ENCODE assay signal across 19 mouse cellular contexts in genomic region chr9:70790621-70791020, GRCm38 (mm10).
DNase-seq lines count a peak whose midpoint lies in the region; ATAC-seq and TF ChIP-seq lines count a peak whose summit lies in the region.
"Had no signal": no experiment of that assay in that cellular context is flagged by ENCODE, and none has a peak within 500 bp of the region (broad histone marks: within the 10 kb centered on the region; RNA-seq: fewer than 3 reads in every experiment).

No protein-coding gene starts in this region.

- TF ChIP-seq CTCF in brain, embryonic 14.5 days (IDR thresholded peaks at IDR 0.05; ENCODE audit: borderline replicate concordance, extremely low read depth, insufficient read depth, insufficient read length): no peak

- H3K27me3 ChIP-seq in kidney, embryonic 14.5 days (ENCODE audit: control insufficient read depth, insufficient read depth, low read length): no peaks in the 10 kb centered on the region
- no peaks in the 10 kb centered on the region for H3K27me3 ChIP-seq in intestine, embryonic 16.5 days (replicated peaks; ENCODE audit: control insufficient read depth, insufficient read depth, low read length)
- H3K27me3 ChIP-seq: CH12.LX; embryonic facial prominence, embryonic 12.5 days; heart, embryonic 13.5 days; hindbrain, embryonic 15.5 days; Patski had no signal

- no peak overlapping the region for H3K4me2 ChIP-seq in kidney, embryonic 14.5 days (replicated peaks; ENCODE audit: low read depth, low read length)
- H3K4me2 ChIP-seq in intestine, embryonic 16.5 days (ENCODE audit: low read depth, low read length): no peak overlapping the region
- H3K4me2 ChIP-seq: embryonic facial prominence, embryonic 12.5 days; heart, embryonic 13.5 days; hindbrain, embryonic 15.5 days had no signal

- 79% methylated on average over 4 of the region's 4 CpGs for WGBS in kidney, embryonic 14.5 days
- 88% methylated on average over 4 of the region's 4 CpGs for WGBS in intestine, embryonic 16.5 days

- no peak for TF ChIP-seq POLR2A in brain, embryonic 14.5 days (IDR thresholded peaks at IDR 0.05; ENCODE audit: borderline replicate concordance, extremely low read depth, insufficient read depth, insufficient read length, poor library complexity, severe bottlenecking)

- 0 out of 2 replicates have a peak, but pooled peaks cover 2% of the 10 kb centered on the region for H3K9me3 ChIP-seq in kidney, embryonic 14.5 days (ENCODE audit: control insufficient read depth, low read length)
- no peaks in the 10 kb centered on the region for H3K9me3 ChIP-seq in intestine, embryonic 16.5 days (ENCODE audit: control insufficient read depth, low read length)
- H3K9me3 ChIP-seq: embryonic facial prominence, embryonic 12.5 days; heart, embryonic 13.5 days; hindbrain, embryonic 15.5 days had no signal

- ATAC-seq in kidney, embryonic 14.5 days (ENCODE audit: low FRiP score, low TSS enrichment): no peak
- no peak for ATAC-seq in intestine, embryonic 16.5 days
- no peak for ATAC-seq in inflammation-experienced regulatory T-cells, adult 6 months
- ATAC-seq: activated CD4-positive, CD25-positive, alpha-beta regulatory T cell, adult 4 months; forebrain, postnatal 0 days; Patski had no signal

- no peak overlapping the region for H3K27ac ChIP-seq in kidney, embryonic 14.5 days (ENCODE audit: low read depth, low read length)
- no peak overlapping the region for H3K27ac ChIP-seq in intestine, embryonic 16.5 days (ENCODE audit: low read length)
- H3K27ac ChIP-seq: embryonic facial prominence, embryonic 12.5 days; heart, embryonic 13.5 days; hindbrain, embryonic 15.5 days had no signal

- 0 out of 2 replicates have a peak, but pooled peaks cover 5% of the 10 kb centered on the region for H3K4me1 ChIP-seq in kidney, embryonic 14.5 days (ENCODE audit: control insufficient read depth, insufficient read depth, low read length)
- 0 out of 2 replicates have a peak, but pooled peaks cover 3% of the 10 kb centered on the region for H3K4me1 ChIP-seq in intestine, embryonic 16.5 days (ENCODE audit: control insufficient read depth, insufficient read depth, low read length)
- H3K4me1 ChIP-seq: embryonic facial prominence, embryonic 12.5 days had no signal

- no peak overlapping the region for H3K9ac ChIP-seq in kidney, embryonic 14.5 days (ENCODE audit: low read depth, low read length)
- no peak overlapping the region for H3K9ac ChIP-seq in intestine, embryonic 16.5 days (ENCODE audit: low read depth, low read length)
- H3K9ac ChIP-seq: embryonic facial prominence, embryonic 12.5 days; forebrain, postnatal 0 days; heart, embryonic 13.5 days; hindbrain, embryonic 15.5 days had no signal

- DNase-seq in kidney, adult 11 months: peak; percentile 55
- peak; percentile 18 for DNase-seq in brain, embryonic 14.5 days (ENCODE audit: low read depth)
- peak; percentile 10 to 70 for DNase-seq in kidney, adult 8-10 months
- peak; percentile 72 for DNase-seq in kidney, postnatal 14 days
- no peak for DNase-seq in adrenal gland, postnatal 10 days
- DNase-seq: adrenal gland, postnatal 25 days; cerebellum, adult 2 months; forebrain, postnatal 0 days; gastrocnemius, postnatal 36 days; heart, postnatal 36 days had no signal

- H3K36me3 ChIP-seq in kidney, embryonic 14.5 days (ENCODE audit: control insufficient read depth, insufficient read depth, low read length): no peaks in the 10 kb centered on the region; the same call in 1 of the 2 replicates
- H3K36me3 ChIP-seq in intestine, embryonic 16.5 days (ENCODE audit: control insufficient read depth, insufficient read depth, low read length): no peaks in the 10 kb centered on the region
- H3K36me3 ChIP-seq: embryonic facial prominence, embryonic 12.5 days; heart, embryonic 13.5 days; hindbrain, embryonic 15.5 days had no signal

- H3K4me3 ChIP-seq in kidney, embryonic 14.5 days (ENCODE audit: low read length): no peak overlapping the region
- H3K4me3 ChIP-seq in intestine, embryonic 16.5 days (ENCODE audit: low read length): no peak overlapping the region
- H3K4me3 ChIP-seq: embryonic facial prominence, embryonic 12.5 days; heart, embryonic 13.5 days; hindbrain, embryonic 15.5 days had no signal
